In the genomic region with DNA sequence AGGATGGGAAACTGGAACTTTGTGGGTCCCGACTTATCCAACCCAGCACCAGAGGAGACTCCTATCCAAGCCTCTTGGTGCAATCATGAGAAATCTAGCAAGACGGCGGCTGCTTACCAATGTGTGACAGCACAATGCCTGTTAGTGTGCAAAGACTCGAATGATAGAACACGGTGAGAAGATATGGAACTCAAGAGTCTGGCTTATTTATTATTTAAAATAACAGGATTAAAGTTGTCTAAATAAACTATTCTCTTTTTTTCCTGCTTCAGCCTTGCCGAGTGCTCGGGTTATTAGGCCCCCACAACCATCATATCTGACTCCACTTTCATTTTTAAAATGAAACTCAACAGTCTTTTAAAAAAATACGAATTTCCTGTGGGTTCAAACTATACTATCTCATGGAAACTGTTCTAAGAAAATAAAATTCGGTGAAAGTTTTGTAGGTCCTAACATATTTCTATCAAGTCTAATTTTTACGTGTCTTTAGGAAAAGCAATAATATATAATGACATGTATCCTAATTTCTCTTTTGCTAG, we compare ENCODE assay signal across 19 mouse cellular contexts. TPM values are rescaled to one million over a fixed set of nuclear protein-coding genes. Genes with fewer than 3 reads are reported as not detected.
DNase-seq lines count a peak whose midpoint lies in the region; ATAC-seq and TF ChIP-seq lines count a peak whose summit lies in the region.
"Had no signal": no experiment of that assay in that cellular context is flagged by ENCODE, and none has a peak within 500 bp of the region (broad histone marks: within the 10 kb centered on the region; RNA-seq: fewer than 3 reads in every experiment).

No protein-coding gene starts in this region.

- no peaks in the 10 kb centered on the region for H3K79me2 ChIP-seq in CH12.LX (replicated peaks; ENCODE audit: control insufficient read depth, extremely low read depth, insufficient read depth, poor library complexity, severe bottlenecking)

- in situ Hi-C loops in CH12.LX (cut with MboI; ENCODE audit: low pct_ligation_motif_present, low pct_unique_long_range_greater_than_20kb, low sequenced_read_pairs): no loop called here

- no peaks in the 10 kb centered on the region for H3K36me3 ChIP-seq in CH12.LX (replicated peaks in 1 of 2; ENCODE audit: control insufficient read depth in 1 of 2, insufficient read depth in 1 of 2, low read length in 1 of 2)
- H3K36me3 ChIP-seq: embryonic facial prominence, embryonic 10.5 days; heart, embryonic 13.5 days; hindbrain, embryonic 12.5 days; intestine, embryonic 15.5 days had no signal

- H3K27me3 ChIP-seq in CH12.LX (replicated peaks): no peaks in the 10 kb centered on the region
- H3K27me3 ChIP-seq: heart, embryonic 13.5 days; hindbrain, embryonic 12.5 days; intestine, embryonic 15.5 days had no signal

- H3K4me2 ChIP-seq in CH12.LX (ENCODE audit: insufficient read depth, low read depth, poor library complexity, severe bottlenecking): peak overlapping the region; percentile 45
- H3K4me2 ChIP-seq: heart, embryonic 13.5 days; hindbrain, embryonic 12.5 days; intestine, embryonic 15.5 days had no signal

- TF ChIP-seq RAD21 in CH12.LX (IDR thresholded peaks at IDR 0.05; ENCODE audit: low read depth, low read length): no peak

- TF ChIP-seq CTCF in CH12.LX (conservative IDR thresholded peaks at IDR 0.05 in 1 of 2, IDR thresholded peaks at IDR 0.05 in 1 of 2; ENCODE audit: low read depth in 2 of 2, low read length in 2 of 2): no peak

- no peaks in the 10 kb centered on the region for H3K9me3 ChIP-seq in CH12.LX (replicated peaks; ENCODE audit: low read length)
- H3K9me3 ChIP-seq: intestine, embryonic 15.5 days had no signal

- H3K9ac ChIP-seq in CH12.LX (ENCODE audit: insufficient read depth, low read depth): no peak overlapping the region
- H3K9ac ChIP-seq: heart, embryonic 13.5 days; hindbrain, embryonic 12.5 days; intestine, embryonic 15.5 days had no signal

- no peaks in the 10 kb centered on the region; a peak in 1 of 4 replicates for H3K4me1 ChIP-seq in CH12.LX (ENCODE audit: control insufficient read depth in 1 of 2, insufficient read depth in 2 of 2)
- H3K4me1 ChIP-seq: hindbrain, embryonic 12.5 days; intestine, embryonic 15.5 days had no signal

- no peak overlapping the region for H3K4me3 ChIP-seq in CH12.LX (replicated peaks in 1 of 3; ENCODE audit: low read depth in 2 of 3, low read length in 2 of 3, poor library complexity in 1 of 3)
- H3K4me3 ChIP-seq: embryonic facial prominence, embryonic 10.5 days; gastrocnemius, adult 2 months; heart, embryonic 13.5 days; hindbrain, embryonic 12.5 days; intestine, embryonic 15.5 days had no signal

- dilution Hi-C loops in CH12.LX (cut with MboI; ENCODE audit: extremely low pct_ligation_motif_present, extremely low pct_unique_long_range_greater_than_20kb, low sequenced_read_pairs): no loop called here

- DNase-seq in 416B (ENCODE audit: low read depth) (peak; percentile 65), CH12.LX (ENCODE audit: extremely low read depth) (no peak)
- DNase-seq in B cell, adult 2 months: peak; percentile 11 to 26
- DNase-seq in kidney, postnatal 10 days: no peak
- no peak for DNase-seq in urinary bladder, postnatal 36 days (ENCODE audit: low spot score in 2 of 2)
- DNase-seq in gastrocnemius, postnatal 25 days: no peak
- DNase-seq: adrenal gland, postnatal 14 days; cerebellum, adult 18-20 months; cerebellum, adult 9-11 months; gastrocnemius, adult 2 months; gastrocnemius, postnatal 36 days; heart, postnatal 36 days had no signal

- TF ChIP-seq EP300 in CH12.LX (IDR thresholded peaks at IDR 0.05; ENCODE audit: low read length): no peak

- ATAC-seq in inflammation-experienced regulatory T-cells, adult 6 months: peak; percentile 92
- ATAC-seq: forebrain, embryonic 14.5 days; hindbrain, embryonic 16.5 days; intestine, embryonic 15.5 days had no signal

- no peak for TF ChIP-seq POLR2A in CH12.LX (IDR thresholded peaks at IDR 0.05; ENCODE audit: low read depth, low read length)

- no peak overlapping the region for H3K27ac ChIP-seq in CH12.LX (ENCODE audit: insufficient read depth, low read depth)
- H3K27ac ChIP-seq: embryonic facial prominence, embryonic 10.5 days; gastrocnemius, adult 2 months; heart, embryonic 13.5 days; hindbrain, embryonic 12.5 days; intestine, embryonic 15.5 days had no signal

TF ChIP-seq in CH12.LX, 34 proteins besides CTCF, POLR2A, EP300 and RAD21:
- TF ChIP-seq UBTF (IDR thresholded peaks at IDR 0.05; ENCODE audit: low read depth, low read length) (no peak), GABPA (IDR thresholded peaks at IDR 0.05; ENCODE audit: insufficient replicate concordance, low read depth, low read length) (no peak), ZNF384 (IDR thresholded peaks at IDR 0.05; ENCODE audit: low read depth, low read length) (no peak), IRF4 (IDR thresholded peaks at IDR 0.05; ENCODE audit: low read depth, low read length) (no peak), ZMIZ1 (IDR thresholded peaks at IDR 0.05; ENCODE audit: low read depth, low read length) (no peak), MAZ (IDR thresholded peaks at IDR 0.05; ENCODE audit: low read depth, low read length) (no peak), BHLHE40 (IDR thresholded peaks at IDR 0.05; ENCODE audit: low read depth, low read length) (no peak), NELFE (IDR thresholded peaks at IDR 0.05; ENCODE audit: low read depth, low read length) (no peak), JUN (IDR thresholded peaks at IDR 0.05; ENCODE audit: insufficient read depth, low read depth, low read length) (no peak), USF1 (IDR thresholded peaks at IDR 0.05; ENCODE audit: low read depth, low read length) (no peak), TBP (conservative IDR thresholded peaks at IDR 0.05; ENCODE audit: low read depth, low read length) (no peak), MAFK (IDR thresholded peaks at IDR 0.05; ENCODE audit: insufficient replicate concordance, low read length) (no peak), SMC3 (IDR thresholded peaks at IDR 0.05; ENCODE audit: low read depth, low read length) (no peak)

RNA-seq across cellular contexts. Expression of gene Prkar2b, which starts 54.6 kb away (rescaled TPM):
- 2.4 and 2.5 TPM in 2 replicates for total RNA-seq in CH12.LX (2012; rRNA removed)
- total RNA-seq in CH12.LX (2014; rRNA removed): 6.1 and 6.3 TPM in 2 replicates
- 2.9 and 4.9 TPM in 2 replicates for polyA plus RNA-seq in CH12.LX (2012; ENCODE audit: insufficient read length, low read depth)
- under 1 TPM; 0.38 to 0.77 (median 0.67) TPM for polyA plus RNA-seq in inflammation-experienced regulatory T-cells, adult 6 months (2017; shearing (Covaris generic))
- 10 to 100 TPM in 1 of 2 experiments, under 1 TPM in 1; 1.00 to 12.7 TPM for total RNA-seq in gastrocnemius, postnatal 25 days (2021)

RNA-seq across cellular contexts. Expression of gene Hbp1, which starts 56.1 kb away (rescaled TPM):
- total RNA-seq in CH12.LX (2012; rRNA removed) (11.2 and 17.0 TPM in 2 replicates), CH12.LX (2014; rRNA removed) (24.4 and 32.7 TPM in 2 replicates)
- 13.9 and 16.0 TPM in 2 replicates for polyA plus RNA-seq in CH12.LX (2012; ENCODE audit: insufficient read length, low read depth)
- 100 to 1,000 TPM in 2 of 3 experiments, 10 to 100 TPM in 1; 90.3 to 147 (median 141) TPM for polyA plus RNA-seq in inflammation-experienced regulatory T-cells, adult 6 months (2017; shearing (Covaris generic))
- 10 to 100 TPM; 50.4 to 53.3 TPM for total RNA-seq in gastrocnemius, postnatal 25 days (2021)

Comparison
In these comparisons a context has a peak if more than half of its experiments do, and no peak if none do; other contexts are left out.
1. DNase-seq: peak in 416B (single experiment) and B cell, adult 2 months (2 of 2); none in CH12.LX (single experiment), kidney, postnatal 10 days (single experiment), urinary bladder, postnatal 36 days (0 of 2) and gastrocnemius, postnatal 25 days (single experiment).